Mouse (Mus musculus): ENCODE results near the gene Nexn. TPM values are rescaled to one million over a fixed set of nuclear protein-coding genes. Genes with fewer than 3 reads are reported as not detected.
"Not testable (repeated sequence)": the region's sequence is repeated elsewhere in the genome, so short reads cannot be mapped to it uniquely, and the experiment has no call there.

The Nexn gene
- polyA plus RNA-seq, 1 experiment from 2014 or later, result 0.88 TPM

- H3K27ac ChIP-seq, result no peak overlapping the region
- H3K27me3 ChIP-seq (replicated peaks), result no peaks in the 10 kb centered on the region
- peaks cover 5% of the 10 kb centered on the region; the same call in 1 of the 2 replicates for H3K36me3 ChIP-seq (replicated peaks)
- no peaks in the 10 kb centered on the region for H3K4me1 ChIP-seq
- no peak overlapping the region for H3K9ac ChIP-seq
- no peaks in the 10 kb centered on the region for H3K9me3 ChIP-seq
- no peak overlapping the region for H3K4me3 ChIP-seq
- no peak for ATAC-seq (replicated peaks)
- no peak overlapping the region for H3K4me2 ChIP-seq
- WGBS, result 77% methylated on average over 8 of the region's 8 CpGs
Observed at GRCm38 (mm10) chr3:152275008-152275407, 8.9 kb upstream of the Nexn start.

- 68% methylated on average over 20 of the region's 20 CpGs for WGBS
- Histone ChIP-seq H3K36me3 (replicated peaks) (peaks cover 5% of the 10 kb centered on the region; the same call in 1 of the 2 replicates), H3K4me3 (no peak overlapping the region), H3K9me3 (no peaks in the 10 kb centered on the region), H3K27ac (no peak overlapping the region), H3K4me2 (no peak overlapping the region), H3K9ac (no peak overlapping the region), H3K27me3 (replicated peaks) (0 out of 2 replicates have a peak, but pooled peaks cover 3% of the 10 kb centered on the region), H3K4me1 (no peaks in the 10 kb centered on the region)
- peak; percentile 33; the same call in 1 of the 2 replicates for ATAC-seq (replicated peaks)
Observed at GRCm38 (mm10) chr3:152272974-152273685, 7.0 kb upstream of the Nexn start.

GRCm38 (mm10) chr3:152271876-152272275 lies 5.7 kb upstream of the Nexn start:
- no peak; the same call in 1 of the 2 replicates for ATAC-seq (replicated peaks)
- 82% methylated on average over 6 of the region's 6 CpGs for WGBS
- Histone ChIP-seq H3K27me3 (replicated peaks) (0 out of 2 replicates have a peak, but pooled peaks cover 10% of the 10 kb centered on the region), H3K4me2 (no peak overlapping the region), H3K27ac (no peak overlapping the region), H3K4me1 (no peaks in the 10 kb centered on the region), H3K4me3 (no peak overlapping the region), H3K9me3 (no peaks in the 10 kb centered on the region), H3K9ac (no peak overlapping the region), H3K36me3 (replicated peaks) (peaks cover 3% of the 10 kb centered on the region; the same call in 1 of the 2 replicates)

- 92% methylated on average over 10 of the region's 10 CpGs for WGBS
- no peak overlapping the region for H3K4me2 ChIP-seq
- no peak overlapping the region for H3K4me3 ChIP-seq
- ATAC-seq (replicated peaks), result no peak
- peaks cover 6% of the 10 kb centered on the region; the same call in 1 of the 2 replicates for H3K4me1 ChIP-seq
- no peak overlapping the region for H3K27ac ChIP-seq
- H3K27me3 ChIP-seq (replicated peaks), result 0 out of 2 replicates have a peak, but pooled peaks cover 16% of the 10 kb centered on the region
- no peak overlapping the region for H3K9ac ChIP-seq
- H3K36me3 ChIP-seq (replicated peaks), result peaks cover 3% of the 10 kb centered on the region; the same call in 1 of the 2 replicates
- no peaks in the 10 kb centered on the region for H3K9me3 ChIP-seq
Observed at GRCm38 (mm10) chr3:152271071-152271710, 5.0 kb upstream of the Nexn start.

- Histone ChIP-seq H3K4me3 (no peak overlapping the region), H3K9me3 (no peaks in the 10 kb centered on the region), H3K9ac (no peak overlapping the region), H3K27ac (no peak overlapping the region), H3K36me3 (replicated peaks) (no peaks in the 10 kb centered on the region), H3K4me2 (no peak overlapping the region), H3K27me3 (replicated peaks) (peaks cover 33% of the 10 kb centered on the region; the same call in 1 of the 2 replicates), H3K4me1 (peaks cover 21% of the 10 kb centered on the region)
- WGBS, result 94% methylated on average over 14 of the region's 14 CpGs
- no peak for ATAC-seq (replicated peaks)
Observed at GRCm38 (mm10) chr3:152268099-152268498, 1.9 kb upstream of the Nexn start.

- WGBS, result under 1% methylated on average over 60 of the region's 63 CpGs
- no peaks in the 10 kb centered on the region for H3K9me3 ChIP-seq
- H3K27me3 ChIP-seq (replicated peaks), result peaks cover 38% of the 10 kb centered on the region
- H3K9ac ChIP-seq, result peak overlapping the region; percentile 41
- no peak overlapping the region for H3K27ac ChIP-seq
- H3K4me2 ChIP-seq, result peak overlapping the region; percentile 98
- ATAC-seq (replicated peaks), result peak; percentile 80
- peaks cover 21% of the 10 kb centered on the region for H3K4me1 ChIP-seq
- peak overlapping the region; percentile 52 for H3K4me3 ChIP-seq
- H3K36me3 ChIP-seq (replicated peaks), result no peaks in the 10 kb centered on the region
Observed at GRCm38 (mm10) chr3:152265351-152266035, 657 bp downstream of the Nexn start.

- Histone ChIP-seq H3K4me3 (peak overlapping the region; percentile 52; the same call in 1 of the 2 replicates), H3K4me1 (peaks cover 21% of the 10 kb centered on the region), H3K27me3 (replicated peaks) (peaks cover 38% of the 10 kb centered on the region), H3K9ac (no peak overlapping the region), H3K27ac (no peak overlapping the region), H3K36me3 (replicated peaks) (no peaks in the 10 kb centered on the region), H3K4me2 (peak overlapping the region; percentile 98), H3K9me3 (no peaks in the 10 kb centered on the region)
- WGBS, result 40% methylated on average over 12 of the region's 12 CpGs
- no peak for ATAC-seq (replicated peaks)
Observed at GRCm38 (mm10) chr3:152264830-152265229, 1.3 kb downstream of the Nexn start.

- 55% methylated on average over 10 of the region's 10 CpGs for WGBS
- H3K27me3 ChIP-seq (replicated peaks), result peaks cover 38% of the 10 kb centered on the region
- no peak overlapping the region for H3K27ac ChIP-seq
Observed at GRCm38 (mm10) chr3:152264374-152264773, 1.8 kb downstream of the Nexn start.

GRCm38 (mm10) chr3:152261948-152262347 lies 4.2 kb downstream of the Nexn start:
- Histone ChIP-seq H3K4me2 (no peak overlapping the region), H3K9me3 (no peaks in the 10 kb centered on the region), H3K4me1 (peaks cover 21% of the 10 kb centered on the region), H3K27ac (no peak overlapping the region), H3K36me3 (replicated peaks) (no peaks in the 10 kb centered on the region), H3K4me3 (no peak overlapping the region), H3K27me3 (replicated peaks) (peaks cover 27% of the 10 kb centered on the region), H3K9ac (no peak overlapping the region)
- 22% methylated on average over 8 of the region's 8 CpGs for WGBS
- ATAC-seq (replicated peaks), result no peak

More at GRCm38 (mm10) chr3:152264374-152264773, 1.8 kb downstream of the Nexn start:
- Histone ChIP-seq H3K4me2 (no peak overlapping the region), H3K4me3 (no peak overlapping the region), H3K4me1 (peaks cover 21% of the 10 kb centered on the region), H3K36me3 (replicated peaks) (no peaks in the 10 kb centered on the region), H3K9ac (no peak overlapping the region), H3K9me3 (no peaks in the 10 kb centered on the region)
- no peak for ATAC-seq (replicated peaks)

- no peak overlapping the region for H3K4me2 ChIP-seq
- no peaks in the 10 kb centered on the region for H3K36me3 ChIP-seq (replicated peaks)
- H3K4me1 ChIP-seq, result peaks cover 17% of the 10 kb centered on the region
- peaks cover 24% of the 10 kb centered on the region for H3K27me3 ChIP-seq (replicated peaks)
- H3K9ac ChIP-seq, result no peak overlapping the region
- H3K9me3 ChIP-seq, result no peaks in the 10 kb centered on the region
- no peak overlapping the region for H3K27ac ChIP-seq
- H3K4me3 ChIP-seq, result no peak overlapping the region
- 56% methylated on average over 8 of the region's 8 CpGs for WGBS
- ATAC-seq (replicated peaks), result no peak
Observed at GRCm38 (mm10) chr3:152261436-152261835, 4.7 kb downstream of the Nexn start.

- Histone ChIP-seq H3K27ac (no peak overlapping the region), H3K9me3 (no peaks in the 10 kb centered on the region)
- 100% methylated on average over 1 of the region's 1 CpGs for WGBS
Observed at GRCm38 (mm10) chr3:152260362-152260761, 5.8 kb downstream of the Nexn start.

GRCm38 (mm10) chr3:152259409-152259808 lies 6.7 kb downstream of the Nexn start:
- not testable (repeated sequence) for H3K4me3 ChIP-seq; H3K9ac ChIP-seq; H3K27ac ChIP-seq; H3K9me3 ChIP-seq; H3K4me1 ChIP-seq; H3K36me3 ChIP-seq (replicated peaks); H3K4me2 ChIP-seq
- H3K27me3 ChIP-seq (replicated peaks), result peaks cover 16% of the 10 kb centered on the region
- ATAC-seq (replicated peaks), result peak; percentile 42; the same call in 1 of the 2 replicates
- 40% methylated on average over 8 of the region's 9 CpGs for WGBS

More at GRCm38 (mm10) chr3:152260362-152260761, 5.8 kb downstream of the Nexn start:
- Histone ChIP-seq H3K36me3 (replicated peaks) (no peaks in the 10 kb centered on the region), H3K9ac (no peak overlapping the region), H3K4me3 (no peak overlapping the region), H3K4me1 (peaks cover 6% of the 10 kb centered on the region), H3K27me3 (replicated peaks) (peaks cover 19% of the 10 kb centered on the region), H3K4me2 (no peak overlapping the region)
- ATAC-seq (replicated peaks), result no peak
